Mouse (Mus musculus) megakaryocyte-erythroid progenitor cell, adult 5-6 weeks (primary cell): ENCODE measurements at regions not wholly inside any gene's neighbourhood (a gene's known extent, or its start where the extent isn't known, plus 50 kb on each side); places are given as distances from the start of the nearest gene placed in this dataset.

Experiments
- ATAC-seq: replicated peaks from 2 replicates; pipeline ENCODE4 v1.8.0; 2016; ENCODE audit warnings: mild to moderate bottlenecking, inconsistent platforms; ENCODE audit not compliant: severe bottlenecking, poor library complexity, low FRiP score, low TSS enrichment

GRCm38 (mm10) chr15:36389775-36390174, 617.8 kb downstream of the Zfp706 start:
- ATAC-seq, result no peak

GRCm38 (mm10) chr15:36381228-36381671, 626.3 kb downstream of the Zfp706 start:
- peak; percentile 83 for ATAC-seq

- ATAC-seq, result peak; percentile 59
These were observed 626.9 kb downstream of the Zfp706 start for GRCm38 (mm10) chr15:36380461-36381227.

- no peak for ATAC-seq
These were observed 628.9 kb downstream of the Zfp706 start for GRCm38 (mm10) chr15:36378640-36379039.

- no peak for ATAC-seq
These were observed 631.0 kb downstream of the Zfp706 start for GRCm38 (mm10) chr15:36376551-36376950.

- ATAC-seq, result no peak
These were observed 632.1 kb downstream of the Zfp706 start for GRCm38 (mm10) chr15:36375549-36375885.

- peak; percentile 85 for ATAC-seq
These were observed 632.6 kb downstream of the Zfp706 start for GRCm38 (mm10) chr15:36374732-36375548.

- peak; percentile 70 for ATAC-seq
These were observed 633.5 kb downstream of the Zfp706 start for GRCm38 (mm10) chr15:36373900-36374611.

- no peak for ATAC-seq
These were observed 634.1 kb downstream of the Zfp706 start for GRCm38 (mm10) chr15:36373481-36373880.

- ATAC-seq, result no peak
These were observed 636.2 kb downstream of the Zfp706 start for GRCm38 (mm10) chr15:36371382-36371781.

- ATAC-seq, result no peak
These were observed 636.7 kb downstream of the Zfp706 start for GRCm38 (mm10) chr15:36370906-36371305.

GRCm38 (mm10) chr15:36367296-36367695, 640.3 kb downstream of the Zfp706 start:
- ATAC-seq, result no peak

- no peak for ATAC-seq
These were observed 642.8 kb downstream of the Zfp706 start for GRCm38 (mm10) chr15:36364757-36365156.

- no peak for ATAC-seq
These were observed 643.5 kb downstream of the Zfp706 start for GRCm38 (mm10) chr15:36364062-36364461.

- ATAC-seq, result no peak
These were observed 644.5 kb downstream of the Zfp706 start for GRCm38 (mm10) chr15:36362911-36363565.

- ATAC-seq, result no peak
These were observed 645.9 kb downstream of the Zfp706 start for GRCm38 (mm10) chr15:36361522-36362148.

GRCm38 (mm10) chr15:36360694-36361521, 646.7 kb downstream of the Zfp706 start:
- ATAC-seq, result peak; percentile 98

GRCm38 (mm10) chr15:36355851-36356250, 651.7 kb downstream of the Zfp706 start:
- no peak for ATAC-seq
